Mouse (Mus musculus) frontal cortex, postnatal 36 days (tissue): ENCODE results near the gene Grk6.

Source experiments
- DNase-seq, 2 experiments: peaks; one replicate each; pipeline ENCODE4 v3.0.0; 2022; ENCODE audit warnings: low spot score in 2 of 2

Grk6 gene

DNA sequence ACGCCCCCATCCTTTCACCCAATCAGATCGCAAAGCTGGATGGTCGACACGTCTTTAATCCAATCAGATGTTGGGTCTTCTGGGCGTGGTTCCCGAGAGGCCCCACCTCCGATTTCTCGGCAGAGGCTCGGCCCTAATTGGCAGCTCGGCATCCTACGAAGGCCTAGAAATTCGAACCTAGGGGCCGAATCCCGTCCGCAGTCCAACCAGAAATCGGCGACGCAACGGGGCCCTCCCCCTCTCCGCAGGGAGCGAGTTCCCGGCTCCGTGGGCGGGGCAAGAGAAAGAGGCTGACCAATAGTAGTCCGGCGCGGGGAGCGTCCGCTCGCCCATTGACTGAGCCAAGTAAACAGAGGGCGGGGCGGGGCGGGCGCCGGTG, at the start of gene Grk6:
TSS of gene Grk6 (plus strand) at position 136 of the 379 bp plus-strand sequence.
- peak; percentile 99 to 100 for DNase-seq

DNA sequence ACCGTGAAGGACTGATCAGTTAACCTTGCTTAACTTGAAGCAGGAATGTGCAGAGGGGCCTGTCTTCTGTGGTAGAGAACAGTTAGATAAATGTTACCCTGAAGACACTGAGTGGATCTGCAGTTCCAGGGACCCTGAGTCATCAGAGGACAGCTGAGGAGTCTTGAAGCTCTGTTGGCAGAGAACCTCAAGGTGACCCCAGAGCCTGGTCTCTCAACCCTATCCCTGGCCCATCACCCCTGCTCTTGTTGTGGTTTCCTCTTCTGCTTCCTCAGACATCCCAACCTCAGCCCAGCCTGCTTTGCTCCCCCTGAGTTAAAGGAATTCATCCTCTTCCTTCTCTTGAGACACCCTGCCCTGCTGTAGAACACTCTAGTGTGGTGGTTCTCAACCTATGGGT, 46.8 kb upstream of the Grk6 start, which contains the start of gene Slc34a1:
TSS of gene Slc34a1 (plus strand) at position 100 of the 400 bp plus-strand sequence.
- no peak for DNase-seq

DNA sequence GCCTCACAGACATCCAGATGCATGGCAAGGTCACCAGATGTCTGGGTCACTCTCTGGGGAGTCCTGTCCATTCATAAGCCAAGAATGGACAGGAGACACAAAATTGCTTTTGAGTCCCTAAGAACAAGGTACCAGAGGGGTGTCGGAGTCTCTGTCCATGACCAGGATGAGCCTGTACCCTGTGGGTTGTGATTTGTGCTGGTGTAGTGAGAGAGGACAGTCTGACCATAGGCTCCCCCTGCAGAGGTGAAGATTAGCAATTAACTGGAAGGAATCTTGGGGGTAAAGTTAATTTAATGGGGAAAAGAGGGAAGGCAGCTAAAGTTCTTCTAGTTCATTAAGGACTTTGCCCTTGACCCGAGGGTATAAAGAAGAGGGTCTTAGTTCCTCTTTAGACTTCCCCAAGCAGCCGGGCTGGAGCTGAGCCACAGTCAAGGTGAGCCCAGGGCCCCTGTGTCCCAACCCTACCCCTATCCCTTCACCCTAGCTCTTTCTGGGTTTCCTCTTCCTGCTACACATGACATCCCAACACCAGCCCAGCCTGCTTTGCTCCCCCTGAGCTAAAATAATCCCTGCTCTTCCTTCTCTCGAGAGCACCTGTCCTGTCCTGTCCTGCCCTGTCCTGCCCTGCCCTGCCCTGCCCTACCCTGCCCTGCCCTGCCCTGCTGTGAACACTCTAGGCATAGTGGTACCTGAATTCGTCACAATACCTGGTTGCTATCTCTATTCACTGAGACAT, 45.4 kb upstream of the Grk6 start:
- DNase-seq = no peak

DNA sequence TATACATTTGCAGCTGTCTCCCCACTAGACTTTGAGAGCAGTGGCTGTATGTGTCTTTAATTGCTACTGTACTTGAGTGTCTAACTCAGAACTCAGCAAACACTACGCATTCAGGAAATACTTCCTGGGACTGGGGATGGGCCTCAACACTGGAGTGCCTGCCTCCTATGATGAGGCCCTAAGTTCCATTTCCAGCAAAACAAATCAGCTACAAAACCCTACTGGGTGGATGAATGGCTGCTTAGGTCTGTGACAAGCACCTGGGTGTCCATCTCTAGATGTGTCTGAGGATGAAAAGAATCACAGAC, 44.9 kb upstream of the Grk6 start:
- no peak for DNase-seq

DNA sequence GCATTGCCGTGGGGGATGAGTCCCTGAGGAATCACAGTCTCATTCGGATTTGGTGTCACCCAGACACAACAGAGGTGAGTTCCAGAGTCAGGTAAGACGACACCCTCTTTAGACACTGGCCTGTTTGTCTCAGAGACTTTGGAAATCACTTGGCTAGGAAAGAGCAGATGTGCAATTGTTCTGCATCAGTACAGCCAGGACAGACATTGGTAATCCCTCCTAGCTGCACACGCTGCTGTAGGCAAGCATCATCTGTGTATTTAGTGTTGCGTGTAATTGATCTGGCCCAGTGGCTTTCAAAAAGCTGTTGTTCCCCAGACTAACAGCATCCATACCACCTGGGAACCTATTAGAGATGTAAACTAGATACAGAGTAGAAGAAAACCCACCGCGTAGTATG, 41.6 kb upstream of the Grk6 start:
- DNase-seq = no peak

DNA sequence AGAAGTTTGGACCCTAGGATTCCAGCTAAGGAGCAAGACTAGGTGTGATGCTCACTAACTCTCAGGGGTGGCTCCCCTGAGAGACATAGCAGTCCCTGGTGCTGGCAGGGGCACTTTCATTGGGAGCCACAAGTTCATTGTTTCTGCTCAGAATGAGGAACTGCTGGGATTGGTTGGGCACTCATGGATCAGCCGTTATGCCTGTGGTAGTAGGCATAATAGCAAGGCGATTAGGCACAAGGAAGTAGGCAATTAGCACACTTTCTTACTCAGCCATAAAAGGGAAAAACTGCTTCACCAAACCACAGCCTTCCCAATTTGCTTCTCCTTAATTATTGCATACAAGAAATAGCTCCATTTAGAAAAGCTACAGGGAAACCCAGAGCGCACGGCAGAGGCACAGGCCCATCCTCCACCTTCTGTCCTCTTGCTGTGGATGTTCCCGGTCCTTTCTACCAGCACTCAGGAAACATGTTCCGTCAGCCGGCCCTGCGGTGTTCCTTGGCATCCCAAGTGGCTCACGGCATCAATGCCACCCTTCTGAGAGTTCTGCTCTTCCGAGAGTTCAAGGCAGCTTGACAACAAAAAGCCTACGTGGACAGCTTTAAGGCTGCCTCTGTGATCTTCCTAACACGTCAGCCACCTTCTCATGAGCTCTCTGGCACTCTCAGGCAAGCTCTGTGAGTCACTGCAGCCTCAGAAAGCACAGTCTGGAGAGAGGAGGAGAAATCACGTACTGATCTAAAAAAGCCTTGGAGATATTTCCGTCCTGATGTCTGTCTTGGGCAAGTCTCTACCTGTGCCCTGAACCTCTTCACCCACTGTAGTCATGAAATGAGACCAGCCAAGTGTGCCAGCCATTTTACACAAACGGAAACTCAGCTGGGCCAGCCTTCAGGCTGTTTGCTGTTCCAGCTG, 40.7 kb upstream of the Grk6 start:
- DNase-seq = peak; percentile 57 to 77

DNA sequence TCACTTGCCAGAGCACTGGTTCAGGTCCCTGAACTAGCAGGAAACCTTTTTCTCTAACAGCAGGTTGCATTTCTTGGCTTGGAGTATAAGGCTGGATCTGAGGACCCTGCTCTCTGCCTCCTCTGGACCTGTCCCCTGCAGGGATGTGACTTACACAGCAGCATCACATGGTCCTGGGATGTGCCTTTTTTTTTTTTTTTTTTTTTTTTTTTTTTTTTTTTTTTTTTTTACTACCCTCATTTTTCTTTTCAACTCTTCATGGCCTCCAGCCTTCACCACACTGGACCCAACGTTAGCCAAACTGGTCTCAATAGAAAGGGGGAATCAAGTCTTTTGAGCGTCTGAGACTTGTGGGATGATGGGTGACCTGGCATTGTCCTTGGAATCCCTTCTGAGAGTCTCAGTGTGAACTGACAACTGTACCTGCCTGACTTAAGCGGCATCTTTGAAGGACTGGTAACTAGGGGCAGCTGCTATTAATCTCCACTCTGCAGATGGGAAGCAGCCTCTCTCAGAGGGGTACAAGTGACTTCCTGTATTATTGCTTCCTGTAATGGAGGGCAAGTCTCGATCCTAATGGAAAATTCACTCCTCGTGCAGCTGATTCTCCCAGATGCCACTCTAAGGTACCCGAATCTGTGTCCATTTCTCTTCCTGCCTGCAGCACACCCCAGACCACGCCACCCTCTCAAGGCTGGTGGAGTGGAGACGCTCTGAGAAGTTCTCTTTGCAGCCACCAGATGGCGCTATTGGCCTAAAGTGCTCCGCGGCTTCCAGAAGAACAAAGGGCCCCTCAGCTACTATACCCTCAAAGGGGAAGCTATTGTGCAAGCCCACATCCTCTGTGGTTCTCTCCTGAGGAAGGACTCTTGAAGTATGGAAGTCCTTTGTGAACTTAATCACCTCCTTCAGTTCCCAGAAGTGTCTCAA, 39.8 kb upstream of the Grk6 start:
- DNase-seq = peak; percentile 73 to 84

DNA sequence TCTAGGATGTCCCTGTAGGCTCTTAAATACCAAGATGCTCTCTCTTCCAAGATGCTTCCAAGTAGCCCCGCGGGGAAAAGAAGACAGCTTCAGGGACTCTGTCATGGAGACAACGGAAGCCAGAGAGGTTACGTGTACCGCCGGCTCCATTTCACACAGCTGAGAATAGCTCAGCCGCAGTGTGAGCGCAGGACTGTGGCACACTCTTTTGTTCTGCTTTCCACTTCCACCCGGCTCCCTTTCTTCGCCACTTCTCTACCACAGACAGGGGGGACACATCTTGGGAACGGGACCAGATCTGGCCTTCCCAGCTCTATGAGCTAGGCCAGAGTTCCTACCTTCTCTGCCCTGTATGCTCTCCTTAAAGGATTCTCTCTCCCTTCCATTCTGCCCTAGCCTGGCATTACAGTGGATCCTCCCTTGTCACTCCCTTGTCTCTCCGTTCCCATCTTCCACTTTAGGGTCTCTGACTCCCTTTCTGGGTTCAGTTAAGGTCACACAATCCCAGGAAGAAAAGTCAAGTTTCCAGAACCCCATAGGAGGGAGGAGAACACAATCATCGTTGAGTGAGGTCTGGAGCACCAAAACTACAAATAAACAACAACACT, 39.0 kb upstream of the Grk6 start:
- DNase-seq = no peak

DNA sequence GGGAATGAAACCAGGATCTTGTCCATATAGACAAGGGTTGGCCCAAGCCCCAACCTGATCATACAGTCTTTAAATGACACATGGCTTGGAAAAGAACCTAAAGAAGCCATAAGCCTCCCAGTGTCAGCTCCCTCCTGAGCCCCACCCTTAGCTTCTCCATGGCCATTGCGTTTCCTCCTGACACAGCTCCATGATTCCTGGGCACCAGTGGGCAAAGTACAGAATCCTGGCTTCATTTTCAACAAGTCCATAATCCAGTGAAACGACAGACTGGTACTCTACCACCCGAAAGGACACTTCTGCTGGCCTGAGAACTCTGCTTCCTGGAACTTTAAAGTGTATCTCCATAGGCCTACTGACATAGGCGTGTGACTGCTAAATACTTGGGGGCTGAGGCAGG, 37.5 kb upstream of the Grk6 start:
- no peak for DNase-seq

DNA sequence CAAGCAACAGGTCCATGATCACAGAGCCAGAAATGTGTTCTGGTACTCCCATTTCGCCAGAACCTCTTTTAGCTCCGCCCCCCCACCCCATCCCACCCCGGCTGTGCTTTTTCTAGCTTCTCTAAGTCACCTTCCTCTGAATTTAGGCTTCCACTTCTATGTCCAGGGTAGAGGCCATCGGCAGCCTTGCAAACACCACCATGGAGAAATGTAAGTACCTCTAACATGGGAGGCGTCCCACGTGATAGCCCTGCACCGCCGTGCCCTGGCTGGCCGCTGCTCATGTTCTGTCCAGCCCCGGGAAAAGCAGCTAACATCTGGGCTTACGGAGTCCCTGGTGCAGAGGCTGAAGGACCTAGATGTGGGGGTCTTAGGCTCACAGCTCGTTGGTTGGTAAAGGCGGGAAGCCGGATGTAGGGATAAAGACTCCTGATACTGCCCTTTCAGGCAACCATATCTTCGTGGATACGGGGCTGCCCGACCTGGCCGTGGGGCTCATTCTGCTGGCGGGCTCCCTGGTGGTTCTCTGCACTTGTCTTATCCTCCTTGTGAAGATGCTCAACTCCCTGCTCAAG, 36.2 kb upstream of the Grk6 start:
- DNase-seq = no peak

DNA sequence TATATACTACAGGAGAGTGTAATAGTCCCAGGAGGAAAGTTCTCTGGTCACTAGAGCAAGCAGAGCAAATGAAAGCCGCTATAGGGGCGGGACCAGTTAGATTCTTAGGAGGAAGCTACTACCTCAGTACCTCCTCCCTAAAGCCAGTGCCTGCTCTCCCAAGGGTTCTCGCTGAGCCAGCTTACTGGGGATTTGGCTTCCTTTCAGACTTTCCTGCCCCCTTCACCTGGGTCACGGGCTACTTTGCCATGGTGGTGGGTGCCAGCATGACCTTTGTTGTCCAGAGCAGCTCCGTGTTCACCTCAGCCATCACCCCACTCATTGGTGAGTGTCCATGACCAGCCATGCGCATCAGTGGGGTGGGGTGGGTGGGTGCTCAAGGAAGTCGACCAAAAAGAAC, 33.0 kb upstream of the Grk6 start:
- no peak for DNase-seq

DNA sequence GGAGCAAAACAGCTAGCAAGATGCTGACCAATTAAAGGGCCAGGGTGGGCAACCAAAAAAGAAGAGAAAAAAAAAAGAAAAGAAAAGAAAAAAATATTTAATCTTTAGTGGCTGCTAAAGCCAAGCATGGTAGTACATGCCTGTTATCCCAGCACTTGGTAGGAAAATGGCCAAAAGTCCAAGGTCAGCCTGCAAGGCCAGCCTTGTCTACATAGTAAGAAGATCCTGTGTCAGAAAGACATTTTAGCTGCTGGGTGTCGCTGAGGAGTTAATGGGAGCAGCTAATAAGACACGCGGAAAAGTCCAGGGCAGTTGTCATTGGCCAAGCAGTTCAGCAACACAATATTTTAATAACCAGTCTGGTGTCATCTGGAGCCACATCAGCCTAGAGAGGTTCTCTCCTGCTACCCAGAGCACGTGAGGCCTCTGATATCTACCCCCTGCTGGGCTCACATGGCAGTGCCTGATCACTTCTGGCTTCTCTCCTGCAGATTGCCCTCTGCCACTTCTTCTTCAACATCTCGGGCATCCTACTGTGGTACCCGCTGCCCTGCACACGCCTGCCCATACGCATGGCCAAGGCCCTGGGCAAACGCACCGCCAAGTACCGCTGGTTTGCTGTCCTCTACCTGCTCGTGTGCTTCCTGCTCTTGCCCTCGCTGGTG, 32.1 kb upstream of the Grk6 start:
- DNase-seq = no peak

DNA sequence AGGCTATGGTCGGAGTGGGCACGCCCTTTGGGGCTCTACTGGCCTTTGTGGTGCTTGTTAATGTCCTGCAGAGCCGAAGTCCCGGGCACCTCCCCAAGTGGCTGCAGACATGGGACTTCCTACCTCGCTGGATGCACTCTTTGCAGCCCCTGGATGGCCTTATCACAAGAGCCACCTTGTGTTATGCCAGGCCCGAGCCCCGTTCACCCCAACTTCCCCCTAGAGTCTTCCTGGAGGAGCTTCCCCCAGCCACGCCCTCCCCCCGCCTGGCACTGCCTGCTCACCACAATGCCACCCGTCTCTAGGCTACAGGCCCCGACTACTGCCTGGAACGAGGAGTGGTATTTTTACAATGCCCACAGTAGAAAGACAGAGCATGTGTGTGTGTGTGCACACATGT, 31.5 kb upstream of the Grk6 start:
- no peak for DNase-seq

DNA sequence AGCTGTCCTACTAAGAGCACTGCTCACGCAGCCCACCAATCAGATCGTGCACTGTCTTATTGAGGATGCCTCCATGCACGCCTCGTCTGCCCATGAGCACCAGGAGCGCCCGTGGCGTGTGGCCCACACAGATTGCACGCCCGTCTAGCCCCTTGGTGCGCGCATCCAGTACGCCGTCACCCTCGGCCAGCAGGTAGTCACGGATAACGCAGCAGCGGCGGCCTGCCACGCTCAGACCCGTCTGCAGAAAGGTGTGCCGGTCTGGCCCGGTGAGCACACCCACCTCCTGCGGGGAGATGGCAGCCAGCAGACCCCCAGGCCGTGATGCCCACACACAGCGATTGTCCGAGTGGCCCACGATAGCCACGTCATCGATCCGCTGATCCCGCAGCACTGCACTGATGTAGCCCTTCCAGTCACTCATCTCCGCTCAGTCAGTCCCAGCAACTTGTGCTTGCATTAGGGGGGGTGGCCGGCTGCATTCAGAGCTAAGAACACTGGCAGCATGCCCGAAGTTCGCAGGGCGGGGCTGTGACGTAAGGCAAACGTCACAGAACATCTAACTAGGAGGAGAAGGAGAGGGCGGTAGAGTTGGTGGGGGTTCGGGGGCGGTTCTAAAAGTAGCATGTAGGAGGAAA, 30.0 kb upstream of the Grk6 start, which contains the start of gene Pfn3:
TSS of gene Pfn3 (minus strand) at position 490 of the 638 bp plus-strand sequence.
- peak; percentile 71 to 83 for DNase-seq

DNA sequence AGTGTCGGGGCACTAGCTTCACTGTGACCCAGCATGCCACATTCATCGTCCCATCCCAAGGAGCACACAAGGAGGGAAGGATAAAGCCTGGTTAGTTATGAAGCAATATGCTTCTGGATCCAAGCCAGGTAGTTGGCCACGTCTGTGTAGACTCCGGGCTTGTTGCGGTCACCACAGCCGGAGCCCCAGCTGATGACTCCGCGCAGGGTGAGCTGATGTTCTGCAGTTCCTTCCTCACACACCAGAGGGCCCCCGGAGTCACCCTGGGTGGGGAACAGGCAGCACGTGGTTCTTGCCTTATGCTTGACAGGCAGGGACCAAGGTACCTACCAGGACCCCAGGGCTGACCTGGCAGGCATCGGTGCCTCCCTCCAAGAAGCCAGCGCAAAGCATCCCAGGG, 26.9 kb upstream of the Grk6 start:
- peak; percentile 85 to 87 for DNase-seq

DNA sequence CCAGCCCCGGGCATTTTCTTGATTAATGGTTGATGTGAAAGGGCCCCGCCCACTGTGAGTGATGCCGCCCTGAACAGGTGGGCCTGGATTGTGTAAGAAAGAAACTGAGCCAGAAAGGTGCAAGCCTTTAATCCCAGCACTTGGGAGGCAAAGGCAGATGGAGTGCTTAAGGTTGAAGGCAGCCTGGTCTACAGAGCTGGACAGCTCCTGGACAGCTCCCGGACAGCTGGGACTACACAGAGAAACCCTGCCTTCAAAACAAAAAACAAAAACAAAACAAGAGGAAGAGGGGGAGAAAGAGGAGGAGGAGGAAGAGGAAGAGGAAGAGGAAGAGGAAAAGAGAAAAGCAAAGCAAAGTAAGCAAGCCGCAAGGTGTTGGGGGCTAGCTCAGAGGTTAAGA, 25.7 kb upstream of the Grk6 start:
- no peak for DNase-seq

DNA sequence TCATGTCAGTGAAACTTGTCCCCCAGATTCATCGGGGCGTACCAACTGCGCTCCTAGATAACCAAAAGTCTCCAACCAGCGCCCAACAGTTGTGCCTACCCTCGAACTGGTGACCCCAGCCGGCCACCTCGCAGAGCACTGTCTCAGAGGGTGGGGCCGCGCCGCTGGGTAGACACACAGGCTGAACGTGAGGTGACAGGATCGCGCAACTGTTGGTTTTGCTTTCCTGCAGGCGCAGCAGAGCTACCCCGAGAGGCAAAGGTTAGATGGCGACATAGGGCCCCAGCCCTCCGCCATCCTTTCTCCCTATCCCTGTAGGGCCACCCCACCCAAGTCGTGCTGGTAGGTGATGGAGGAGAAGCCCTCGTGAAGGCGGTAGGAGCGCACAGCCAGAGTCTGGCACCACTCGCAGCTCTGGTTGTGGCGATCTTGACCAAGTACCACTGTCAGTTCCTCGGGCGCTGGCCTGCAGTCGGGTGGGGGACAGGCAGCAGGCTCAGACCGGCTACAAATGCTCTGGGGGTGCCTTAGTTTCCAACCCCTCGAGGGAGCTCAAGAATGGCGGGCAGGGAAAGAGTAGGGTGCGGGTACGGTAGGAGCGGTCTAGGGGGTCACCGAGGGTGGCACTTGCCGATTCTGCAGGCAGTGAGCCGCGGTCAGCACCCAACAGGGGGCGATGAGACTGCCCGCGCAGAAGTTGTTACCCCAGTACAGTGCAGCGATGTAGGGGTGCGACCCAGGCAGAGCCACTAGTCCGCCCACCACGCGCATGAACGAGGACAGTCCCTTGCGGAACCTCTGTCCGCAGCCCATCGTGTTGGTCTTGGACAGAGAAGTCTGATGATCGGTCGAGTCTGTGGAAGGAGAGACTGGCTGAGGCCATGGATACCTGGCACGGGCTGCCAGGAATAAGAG, 24.6 kb upstream of the Grk6 start:
- DNase-seq = no peak

DNA sequence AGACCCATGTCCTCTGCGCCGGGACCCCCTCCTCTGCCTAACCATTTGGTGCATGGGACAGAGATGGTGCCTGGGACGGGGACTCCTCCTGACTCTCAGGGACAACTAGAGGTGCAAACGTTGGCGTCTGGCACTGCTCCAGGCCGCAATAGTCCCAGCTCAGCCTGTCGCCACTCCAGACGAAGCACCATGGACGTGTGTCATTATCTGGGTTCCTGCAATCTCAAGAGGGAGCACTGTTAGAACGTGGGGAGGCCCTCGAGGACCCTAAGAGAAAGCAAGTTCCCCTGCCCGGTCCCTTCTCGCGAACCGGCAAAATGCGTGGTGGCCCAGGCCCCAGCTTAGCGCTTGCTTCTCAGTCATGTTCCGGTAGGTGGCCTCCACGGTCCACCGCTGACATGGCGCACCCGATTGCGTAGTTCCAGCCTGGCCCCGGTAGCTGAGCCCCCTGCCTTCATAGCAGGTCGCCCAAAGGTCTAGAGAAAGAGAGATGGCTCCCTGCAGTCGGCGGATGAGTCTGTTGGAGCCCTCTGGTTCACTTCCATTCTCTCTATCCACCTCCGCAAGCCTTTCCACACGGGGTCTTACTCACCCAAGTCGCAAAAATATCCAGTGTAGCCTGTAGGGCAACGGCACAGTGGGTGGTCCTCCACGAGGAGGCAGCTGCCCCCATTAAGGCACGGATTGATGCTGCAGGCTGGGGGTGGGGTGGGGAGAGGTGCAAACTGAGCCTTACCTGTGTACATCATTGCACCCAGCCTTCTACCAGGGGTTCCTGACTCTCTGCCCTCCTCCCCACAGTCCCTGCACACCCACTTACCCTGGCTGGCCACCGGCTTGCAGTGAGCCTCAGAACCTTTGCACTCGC, 23.7 kb upstream of the Grk6 start:
- peak; percentile 45 to 77 for DNase-seq
